Mouse (Mus musculus) liver, embryonic 16.5 days (tissue): Measurements from ENCODE around the gene Gldc. TPM values are rescaled to one million over a fixed set of nuclear protein-coding genes. Genes with fewer than 3 reads are reported as not detected.

Experiments used
- ATAC-seq: fragments of 200-750 bp; cut with Nextera tagmentation; 2 replicates; pipeline ENCODE4 v1.8.0; 2017; ENCODE audit warnings: low read depth, mild to moderate bottlenecking, moderate number of reproducible peaks, moderate library complexity
- H3K27ac ChIP-seq: fragments of 300-500 bp; sonication (generic); 2 replicates; pipeline ENCODE4 v1.5.1; 2014; ENCODE audit warnings: mild to moderate bottlenecking, low read length
- H3K27me3 ChIP-seq: fragments of 300-500 bp; sonication (generic); 2 replicates; pipeline ENCODE4 v1.6.1; 2014; ENCODE audit warnings: low read depth, low read length, mixed read lengths; ENCODE audit not compliant: control insufficient read depth, insufficient read depth
- H3K36me3 ChIP-seq: fragments of 300-500 bp; sonication (generic); 2 replicates; pipeline ENCODE4 v1.6.1; 2014; ENCODE audit warnings: mild to moderate bottlenecking; ENCODE audit not compliant: control insufficient read depth, insufficient read depth
- H3K4me1 ChIP-seq: fragments of 300-500 bp; sonication (generic); 2 replicates; pipeline ENCODE4 v1.6.1; 2014; ENCODE audit warnings: low read depth, low read length, mixed read lengths; ENCODE audit not compliant: control insufficient read depth
- H3K4me2 ChIP-seq: fragments of 300-500 bp; sonication (generic); 2 replicates; pipeline ENCODE4 v1.6.1; 2014; ENCODE audit warnings: low read depth, low read length, mixed read lengths
- H3K4me3 ChIP-seq: fragments of 300-500 bp; sonication (generic); 2 replicates; pipeline ENCODE4 v1.5.1; 2014; ENCODE audit warnings: low read depth, mild to moderate bottlenecking, low read length
- H3K9ac ChIP-seq: fragments of 300-500 bp; sonication (generic); 2 replicates; pipeline ENCODE4 v1.6.1; 2014; ENCODE audit warnings: low read depth, low read length
- H3K9me3 ChIP-seq: fragments of 300-500 bp; sonication (generic); replicated peaks from 2 replicates; pipeline ENCODE4 v1.6.1; 2016; ENCODE audit warnings: low read length; ENCODE audit not compliant: control insufficient read depth
- WGBS: fragments of 180-500 bp; shearing (Covaris S2); extraction: QIAGEN DNeasy Blood & Tissue Kit; methylation state at CpG from one replicate; pipeline ENCODE4 v1.1.7; 2014; ENCODE audit not compliant: insufficient replicate concordance; 5-methylcytosine and 5-hydroxymethylcytosine counted together
- polyA plus RNA-seq: library from polyadenylated mRNA; unstranded; fragments of >200 nt; fragmentation: Nextera tagmentation; extraction: Ambion mirVana; gene quantifications from 2 replicates; pipeline ENCODE4 v1.2.1, GENCODE M21; 2015

The Gldc gene
- polyA plus RNA-seq, 1 experiment from 2014 or later: 28.5 TPM

DNA sequence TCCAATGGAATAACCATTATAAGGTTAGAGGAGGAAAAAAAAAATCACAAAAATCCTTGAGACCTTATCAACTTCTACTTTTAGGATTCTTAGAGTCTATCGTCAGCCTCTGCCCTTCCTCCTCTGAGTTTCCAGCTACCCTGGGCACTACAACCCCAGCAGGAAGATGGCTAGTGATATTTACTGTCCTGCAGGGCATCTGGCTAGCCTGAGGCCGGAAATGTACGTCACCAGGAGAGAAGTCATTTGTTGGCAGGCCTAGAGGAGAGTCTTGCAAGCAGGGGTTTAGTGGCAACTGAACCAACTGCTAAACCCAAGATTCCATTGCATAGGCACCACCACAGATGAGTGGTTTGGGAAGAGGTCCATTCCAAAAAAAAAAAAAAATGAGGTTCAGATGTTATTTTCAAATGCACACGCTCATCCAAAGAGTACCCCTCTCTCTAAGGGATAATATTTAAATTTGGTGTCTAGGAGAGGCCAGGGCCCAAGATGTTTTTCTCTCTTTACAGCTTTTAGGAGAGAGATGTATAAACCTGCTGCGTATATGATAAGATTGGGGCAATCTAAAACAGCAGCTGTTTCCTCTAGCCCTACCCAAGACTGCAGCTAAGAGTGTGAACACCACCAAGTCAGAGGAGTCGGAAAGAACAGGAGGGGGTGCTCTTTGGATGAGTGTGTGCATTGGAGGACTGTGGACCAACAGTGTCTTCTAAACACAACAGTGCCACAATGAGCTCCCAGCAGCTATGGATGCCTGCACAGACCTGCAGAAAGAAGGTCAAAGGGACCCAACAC lies 70.0 kb downstream of the Gldc start:
- no peak for ATAC-seq
- Histone ChIP-seq H3K4me1 (no peaks in the 10 kb centered on the region), H3K27me3 (no peaks in the 10 kb centered on the region), H3K9ac (no peak overlapping the region), H3K27ac (no peak overlapping the region), H3K4me3 (no peak overlapping the region), H3K36me3 (peaks cover 4% of the 10 kb centered on the region), H3K4me2 (no peak overlapping the region), H3K9me3 (no peaks in the 10 kb centered on the region)
- 52% methylated on average over 6 of the region's 6 CpGs for WGBS

DNA sequence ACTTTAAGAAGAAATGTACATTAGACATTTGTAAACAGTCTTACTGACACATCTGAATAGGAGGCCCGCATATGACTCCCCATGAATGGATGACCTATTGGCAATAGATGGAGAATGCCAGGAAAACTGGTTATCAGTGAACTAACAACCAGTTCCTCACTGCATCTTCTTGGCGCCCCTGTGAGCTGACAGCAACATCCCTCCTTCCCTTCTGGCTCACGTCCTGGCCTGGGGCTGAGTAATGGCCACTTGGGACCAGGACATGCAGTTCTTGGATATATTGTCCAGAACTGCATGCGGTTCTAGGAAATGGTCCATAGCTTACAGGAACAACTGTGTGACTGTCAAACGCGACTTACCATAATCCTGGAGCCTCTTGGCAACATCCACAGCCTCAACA lies 72.6 kb downstream of the Gldc start:
- ATAC-seq: no peak
- WGBS: 69% methylated on average over 6 of the region's 6 CpGs

DNA sequence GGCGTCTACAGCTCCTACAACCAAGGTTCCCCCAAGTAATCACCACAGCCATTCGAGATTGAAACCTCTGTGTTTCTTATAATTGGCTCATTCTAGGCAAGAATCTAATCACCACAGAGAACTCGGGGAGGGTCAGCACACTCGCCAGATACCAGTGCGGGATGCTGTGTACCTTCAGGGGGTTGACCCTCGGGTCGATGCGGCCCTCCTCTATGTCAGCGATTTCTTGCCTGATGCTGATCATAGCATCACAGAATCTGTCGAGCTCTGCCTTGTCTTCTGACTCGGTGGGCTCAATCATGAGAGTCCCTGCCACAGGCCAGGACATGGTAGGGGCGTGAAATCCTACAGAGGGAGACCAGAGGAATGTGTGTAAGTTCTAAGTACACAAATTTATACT lies 74.7 kb downstream of the Gldc start:
- Histone ChIP-seq H3K4me2 (no peak overlapping the region), H3K9me3 (no peaks in the 10 kb centered on the region), H3K36me3 (peaks cover 25% of the 10 kb centered on the region), H3K27ac (no peak overlapping the region), H3K4me3 (no peak overlapping the region), H3K27me3 (no peaks in the 10 kb centered on the region), H3K9ac (no peak overlapping the region), H3K4me1 (no peaks in the 10 kb centered on the region)
- WGBS: 75% methylated on average over 12 of the region's 12 CpGs
- ATAC-seq: no peak

More for the DNA sequence above, 72.6 kb downstream of the Gldc start:
- peaks cover 13% of the 10 kb centered on the region for H3K36me3 ChIP-seq
- H3K27me3 ChIP-seq: no peaks in the 10 kb centered on the region
- H3K4me2 ChIP-seq: no peak overlapping the region
- H3K4me3 ChIP-seq: no peak overlapping the region
- H3K9me3 ChIP-seq: no peaks in the 10 kb centered on the region
- no peaks in the 10 kb centered on the region for H3K4me1 ChIP-seq
- H3K9ac ChIP-seq: no peak overlapping the region
- H3K27ac ChIP-seq: no peak overlapping the region

DNA sequence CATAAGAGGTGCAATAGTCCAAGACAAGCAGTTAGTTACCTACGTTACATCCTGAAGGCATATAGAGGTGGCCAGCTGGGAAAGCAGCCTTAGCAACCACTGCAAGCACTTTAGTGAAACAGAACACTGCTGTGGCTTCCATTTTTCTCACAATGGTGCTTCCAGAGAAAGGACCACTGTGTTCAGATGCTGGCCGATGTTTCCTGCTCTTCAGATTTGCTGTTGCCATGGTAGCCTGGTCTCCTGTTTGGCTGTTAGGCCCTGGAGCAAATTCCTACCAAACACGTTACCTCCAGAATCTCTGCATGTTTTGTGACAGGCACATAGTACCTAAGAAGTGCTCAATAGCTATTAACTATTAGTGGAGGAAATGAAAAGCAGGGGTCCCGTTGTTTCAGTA lies 78.2 kb downstream of the Gldc start:
- 83% methylated on average over 4 of the region's 4 CpGs for WGBS
- Histone ChIP-seq H3K27me3 (no peaks in the 10 kb centered on the region), H3K9ac (no peak overlapping the region), H3K9me3 (no peaks in the 10 kb centered on the region), H3K4me1 (no peaks in the 10 kb centered on the region), H3K36me3 (peaks cover 44% of the 10 kb centered on the region), H3K4me3 (no peak overlapping the region), H3K27ac (no peak overlapping the region), H3K4me2 (no peak overlapping the region)
- ATAC-seq: no peak

DNA sequence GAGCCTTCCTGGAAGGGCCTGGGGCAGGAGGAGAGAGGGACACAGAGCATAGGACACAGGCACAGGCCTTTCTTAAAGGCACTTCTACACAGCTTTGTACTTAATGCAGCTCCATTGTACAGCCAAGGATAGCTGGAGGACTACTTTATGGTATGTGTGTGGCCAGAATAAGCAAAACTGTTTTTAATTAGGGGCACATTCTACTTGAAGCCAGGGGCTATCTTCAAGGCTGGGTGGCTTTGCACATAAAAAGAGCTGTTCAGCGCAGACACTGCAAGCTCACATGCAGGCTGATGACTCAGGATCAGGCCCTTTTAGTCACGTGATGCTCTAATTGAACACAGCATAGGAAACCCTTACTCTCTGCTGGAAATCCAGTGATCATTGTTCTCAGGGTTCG lies 79.0 kb downstream of the Gldc start:
- H3K36me3 ChIP-seq: peaks cover 47% of the 10 kb centered on the region
- no peak for ATAC-seq
- H3K4me1 ChIP-seq: no peaks in the 10 kb centered on the region
- no peaks in the 10 kb centered on the region for H3K27me3 ChIP-seq
- H3K9me3 ChIP-seq: no peaks in the 10 kb centered on the region
- 79% methylated on average over 3 of the region's 3 CpGs for WGBS
- no peak overlapping the region for H3K4me2 ChIP-seq
- H3K4me3 ChIP-seq: no peak overlapping the region
- no peak overlapping the region for H3K27ac ChIP-seq
- no peak overlapping the region for H3K9ac ChIP-seq

DNA sequence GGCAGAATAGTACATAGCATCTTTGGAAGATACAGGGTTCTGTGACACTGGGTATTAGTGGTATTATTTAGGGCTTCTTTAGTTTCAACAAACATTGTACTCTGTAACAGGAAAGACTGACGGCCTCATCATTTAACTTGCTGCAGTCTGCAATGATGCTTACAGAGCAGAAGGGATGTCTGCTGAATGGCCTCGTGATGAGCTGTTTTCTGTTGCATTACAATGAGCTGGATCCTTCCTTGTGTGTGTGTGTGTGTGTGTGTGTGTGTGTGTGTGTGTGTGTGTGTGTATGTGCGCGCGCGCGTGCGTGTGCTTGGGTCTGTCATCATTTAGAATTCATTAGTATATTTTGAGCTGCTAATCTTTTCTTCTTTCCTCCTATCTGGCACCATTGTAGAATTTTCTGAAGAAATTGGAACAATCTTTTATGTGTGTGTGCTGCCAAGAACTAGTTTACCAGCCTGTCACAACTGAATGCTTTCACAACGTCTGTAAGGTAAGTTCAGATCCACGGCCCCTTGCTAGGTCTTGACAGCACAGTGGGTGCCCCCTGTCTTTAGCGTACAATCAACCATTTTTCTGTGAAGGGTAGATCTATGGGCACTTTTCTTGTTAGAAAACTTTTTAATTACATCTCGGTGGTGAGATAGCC lies 83.5 kb downstream of the Gldc start:
- Histone ChIP-seq H3K4me3 (no peak overlapping the region), H3K4me2 (no peak overlapping the region), H3K9me3 (no peaks in the 10 kb centered on the region), H3K27me3 (no peaks in the 10 kb centered on the region), H3K9ac (no peak overlapping the region), H3K36me3 (peaks cover 53% of the 10 kb centered on the region), H3K4me1 (no peaks in the 10 kb centered on the region), H3K27ac (no peak overlapping the region)
- no peak for ATAC-seq
- WGBS: 88% methylated on average over 12 of the region's 12 CpGs

DNA sequence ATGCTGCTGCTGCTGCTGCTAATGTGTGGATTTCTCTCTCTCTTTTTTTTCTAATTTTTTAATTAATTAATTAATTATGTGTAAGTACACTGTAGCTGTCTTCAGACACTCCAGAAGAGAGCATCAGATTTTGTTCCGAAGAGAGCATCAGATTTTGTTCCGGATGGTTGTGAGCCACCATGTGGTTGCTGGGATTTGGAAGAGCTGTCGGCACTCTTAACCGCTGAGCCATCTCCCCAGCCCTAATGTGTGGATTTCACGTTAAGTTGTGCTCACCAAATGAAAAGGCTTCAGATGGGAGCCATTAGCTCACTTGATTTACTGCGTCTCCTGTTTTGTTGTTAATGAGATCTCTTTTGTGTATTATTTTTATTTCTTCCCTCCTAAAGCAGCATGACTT lies 85.1 kb downstream of the Gldc start:
- 89% methylated on average over 6 of the region's 6 CpGs for WGBS
- peaks cover 52% of the 10 kb centered on the region for H3K36me3 ChIP-seq
- H3K4me2 ChIP-seq: no peak overlapping the region
- no peaks in the 10 kb centered on the region for H3K9me3 ChIP-seq
- no peak overlapping the region for H3K4me3 ChIP-seq
- H3K9ac ChIP-seq: no peak overlapping the region
- no peak for ATAC-seq
- no peak overlapping the region for H3K27ac ChIP-seq
- no peaks in the 10 kb centered on the region for H3K27me3 ChIP-seq
- H3K4me1 ChIP-seq: no peaks in the 10 kb centered on the region

DNA sequence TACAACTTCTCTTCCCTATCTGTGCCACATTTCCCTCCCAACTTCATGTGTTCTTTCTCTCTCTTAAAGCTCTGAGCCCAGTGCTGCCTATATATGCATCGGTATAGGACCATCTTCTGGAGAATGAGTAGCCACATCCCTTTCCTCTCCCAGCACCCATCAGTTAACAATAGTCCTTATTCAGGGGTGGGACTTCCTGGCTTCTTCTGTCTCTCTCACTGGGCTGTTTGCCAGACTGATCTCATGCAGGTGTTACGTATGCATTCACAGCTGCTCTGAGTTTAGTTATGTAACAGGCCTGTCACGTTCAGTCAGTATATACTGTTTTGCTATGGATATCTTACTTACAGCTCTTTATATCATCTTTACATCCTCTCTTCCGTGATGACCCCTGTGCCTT lies 109.4 kb downstream of the Gldc start:
- H3K27ac ChIP-seq: no peak overlapping the region
- WGBS: 66% methylated on average over 4 of the region's 4 CpGs
- H3K36me3 ChIP-seq: no peaks in the 10 kb centered on the region
- no peaks in the 10 kb centered on the region for H3K9me3 ChIP-seq
- H3K9ac ChIP-seq: no peak overlapping the region
- H3K4me1 ChIP-seq: no peaks in the 10 kb centered on the region
- H3K27me3 ChIP-seq: no peaks in the 10 kb centered on the region
- no peak overlapping the region for H3K4me2 ChIP-seq
- no peak overlapping the region for H3K4me3 ChIP-seq
- ATAC-seq: peak; percentile 35; the same call in 1 of the 2 replicates

DNA sequence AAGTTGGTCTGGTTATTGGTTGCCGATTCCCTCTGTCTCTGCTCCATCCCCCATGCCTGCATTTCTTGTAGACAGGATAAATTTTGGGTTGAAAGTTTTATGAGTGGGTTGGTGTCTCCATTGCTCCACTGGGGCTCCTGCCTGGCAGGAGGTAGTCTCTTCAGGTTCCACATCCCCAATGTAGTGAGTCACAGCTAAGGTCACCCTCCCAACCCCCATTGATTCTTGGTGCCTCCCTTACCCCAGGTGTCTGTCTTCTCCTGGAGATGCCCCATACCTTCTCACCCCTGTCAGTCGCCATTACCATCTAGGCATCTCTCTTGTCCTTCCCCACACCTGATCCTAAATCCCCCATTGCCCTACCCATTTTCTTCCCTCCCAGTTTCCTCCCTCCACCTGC lies 121.0 kb downstream of the Gldc start:
- Histone ChIP-seq H3K36me3 (peaks cover 4% of the 10 kb centered on the region), H3K27me3 (no peaks in the 10 kb centered on the region), H3K9ac (no peak overlapping the region), H3K4me3 (no peak overlapping the region), H3K4me2 (no peak overlapping the region), H3K9me3 (no peaks in the 10 kb centered on the region), H3K27ac (no peak overlapping the region), H3K4me1 (peaks cover 18% of the 10 kb centered on the region)
- ATAC-seq: no peak
- 75% methylated on average over 2 of the region's 2 CpGs for WGBS
